Mouse (Mus musculus) testis, adult 2 months (tissue): ENCODE results near the gene Msh5.

ENCODE experiments used
- CTCF ChIP-seq: fragments of 200-500 bp; IDR thresholded peaks from 2 replicates; pipeline ENCODE4 v1.5.1; 2012; ENCODE audit warnings: low read depth, mild to moderate bottlenecking, inconsistent platforms, low read length, moderate library complexity; ENCODE audit not compliant: control insufficient read depth, insufficient read depth, insufficient replicate concordance
- POLR2A ChIP-seq: fragments of 200-500 bp; IDR thresholded peaks from 2 replicates; pipeline ENCODE4 v1.6.1; 2012; ENCODE audit warnings: low read depth, mild to moderate bottlenecking, inconsistent platforms, low read length, moderate library complexity; ENCODE audit not compliant: control insufficient read depth

DNA sequence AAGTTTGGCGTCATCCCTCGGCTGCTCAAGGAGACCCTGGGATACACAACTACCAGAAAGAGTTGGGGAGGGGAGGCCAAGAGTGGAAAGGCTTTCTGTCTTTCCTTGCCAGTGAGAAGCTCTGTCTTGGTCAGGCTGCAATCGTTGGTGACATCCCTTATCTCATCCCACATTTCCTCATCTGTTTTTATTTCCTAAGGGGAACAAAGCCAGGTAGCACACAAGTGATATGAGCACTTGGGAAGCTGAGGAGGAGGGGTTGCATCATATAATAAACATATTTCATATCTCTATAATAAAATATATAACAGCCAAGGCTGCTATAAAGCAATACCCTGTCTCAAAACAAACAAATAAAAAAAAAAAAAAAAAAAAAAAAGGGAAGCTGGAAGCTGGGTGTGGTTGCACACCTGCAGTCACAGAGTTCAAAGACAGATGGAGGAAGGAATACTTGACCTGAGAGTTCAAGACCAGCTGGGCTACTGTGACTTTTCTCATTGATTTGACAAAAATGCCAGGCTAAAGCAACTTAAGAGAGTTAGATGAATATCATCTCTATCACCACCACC, 37.5 kb upstream of the Msh5 start:
- TF ChIP-seq CTCF (no peak), POLR2A (no peak)
